ENCODE assay signal across 8 mouse cellular contexts in genomic region chr1:134361195-134361856, GRCm38 (mm10). TPM values are rescaled to one million over a fixed set of nuclear protein-coding genes. Genes with fewer than 3 reads are reported as not detected.
DNase-seq lines count a peak whose midpoint lies in the region; ATAC-seq and TF ChIP-seq lines count a peak whose summit lies in the region.

No protein-coding gene starts in this region.

- DNase-seq in right cerebral cortex, adult 18-20 months, result peak; percentile 34
- no peak for DNase-seq in right cerebral cortex, adult 2 months (ENCODE audit: low spot score in 2 of 2)
- DNase-seq in hindbrain, postnatal 0 days (ENCODE audit: low spot score), result no peak
- no peak for DNase-seq in midbrain, embryonic 11.5 days (ENCODE audit: low spot score, missing footprints)
- no peak for DNase-seq in layer of hippocampus, adult 9-10 months (ENCODE audit: low spot score)
- no peak for DNase-seq in thymus, postnatal 36 days
- no peak for DNase-seq in urinary bladder, postnatal 14 days (ENCODE audit: low spot score)

- ATAC-seq in hindbrain, postnatal 0 days, result peak; percentile 84
- peak; percentile 91 for ATAC-seq in midbrain, embryonic 11.5 days (ENCODE audit: low FRiP score)

- TF ChIP-seq CTCF in cortical plate, adult 2 months (IDR thresholded peaks at IDR 0.05; ENCODE audit: extremely low read depth, insufficient read depth, low read length), result no peak
- no peak for TF ChIP-seq CTCF in hindbrain, postnatal 0 days (IDR thresholded peaks at IDR 0.05; ENCODE audit: low read depth)

- H3K4me3 ChIP-seq in cortical plate, adult 2 months (ENCODE audit: insufficient read depth, low read length), result peak overlapping the region; percentile 47
- H3K4me3 ChIP-seq in hindbrain, postnatal 0 days (ENCODE audit: low read length), result peak overlapping the region; percentile 80
- H3K4me3 ChIP-seq in midbrain, embryonic 11.5 days (ENCODE audit: low read depth, low read length), result peak overlapping the region; percentile 91

- 2% methylated on average over 39 of the region's 44 CpGs for WGBS in hindbrain, postnatal 0 days
- WGBS in midbrain, embryonic 11.5 days, result 2% methylated on average over 44 of the region's 44 CpGs

- H3K27me3 ChIP-seq in hindbrain, postnatal 0 days (ENCODE audit: insufficient read depth, low read length), result no peaks in the 10 kb centered on the region
- no peaks in the 10 kb centered on the region for H3K27me3 ChIP-seq in midbrain, embryonic 11.5 days (ENCODE audit: control insufficient read depth, insufficient read depth, low read length)

- peaks cover 11% of the 10 kb centered on the region; the same call in 1 of the 2 replicates for H3K36me3 ChIP-seq in hindbrain, postnatal 0 days (ENCODE audit: insufficient read depth, low read length)
- peaks cover 9% of the 10 kb centered on the region; the same call in 1 of the 2 replicates for H3K36me3 ChIP-seq in midbrain, embryonic 11.5 days (ENCODE audit: control insufficient read depth, insufficient read depth, low read length)

- H3K9ac ChIP-seq in hindbrain, postnatal 0 days (replicated peaks; ENCODE audit: low read length), result peak overlapping the region; percentile 98
- peak overlapping the region; percentile 92 for H3K9ac ChIP-seq in midbrain, embryonic 11.5 days (ENCODE audit: low read length)

- no peaks in the 10 kb centered on the region for H3K9me3 ChIP-seq in hindbrain, postnatal 0 days (ENCODE audit: low read length)
- no peaks in the 10 kb centered on the region for H3K9me3 ChIP-seq in midbrain, embryonic 11.5 days (ENCODE audit: control insufficient read depth, low read length)

- peak overlapping the region; percentile 63 for H3K4me2 ChIP-seq in hindbrain, postnatal 0 days (ENCODE audit: low read depth, low read length)
- H3K4me2 ChIP-seq in midbrain, embryonic 11.5 days, result peak overlapping the region; percentile 58

- no peak for TF ChIP-seq POLR2A in cortical plate, adult 2 months (IDR thresholded peaks at IDR 0.05; ENCODE audit: extremely low read depth, insufficient read depth, low read length)

- H3K27ac ChIP-seq in cortical plate, adult 2 months (ENCODE audit: insufficient read depth, low read length), result no peak overlapping the region
- H3K27ac ChIP-seq in hindbrain, postnatal 0 days, result peak overlapping the region; percentile 90
- H3K27ac ChIP-seq in midbrain, embryonic 11.5 days (ENCODE audit: low read depth, low read length), result peak overlapping the region; percentile 61; the same call in 1 of the 2 replicates

- 0 out of 2 replicates have a peak, but pooled peaks cover 1% of the 10 kb centered on the region for H3K4me1 ChIP-seq in cortical plate, adult 2 months (ENCODE audit: control insufficient read depth, insufficient read depth, low read length)
- H3K4me1 ChIP-seq in hindbrain, postnatal 0 days (ENCODE audit: insufficient read depth, low read length), result peaks cover 12% of the 10 kb centered on the region
- peaks cover 7% of the 10 kb centered on the region for H3K4me1 ChIP-seq in midbrain, embryonic 11.5 days (ENCODE audit: control insufficient read depth, insufficient read depth, low read length)

RNA-seq across cellular contexts. Expression of gene Tmem183a, which starts 0.5 kb away (rescaled TPM):
- polyA plus RNA-seq in cortical plate, adult 2 months (2012; rRNA removed), result 56.2 and 62.5 TPM in 2 replicates
- 189 and 200 TPM in 2 replicates for total RNA-seq in hindbrain, postnatal 0 days (2014; rRNA removed)
- 100 and 106 TPM in 2 replicates for polyA plus RNA-seq in hindbrain, postnatal 0 days (2015; fragmentation: Nextera tagmentation; extraction: Ambion mirVana)
- polyA plus RNA-seq in midbrain, embryonic 11.5 days (2014; fragmentation: Nextera tagmentation; extraction: Ambion mirVana), result 128 and 137 TPM in 2 replicates

RNA-seq across cellular contexts. Expression of gene 4933406M09Rik, which starts 24.4 kb away (rescaled TPM):
- polyA plus RNA-seq in cortical plate, adult 2 months (2012; rRNA removed), result not detected in 2 replicates
- total RNA-seq in hindbrain, postnatal 0 days (2014; rRNA removed), result not detected in 2 replicates
- polyA plus RNA-seq in hindbrain, postnatal 0 days (2015; fragmentation: Nextera tagmentation; extraction: Ambion mirVana), result not detected in 2 replicates
- not detected in 2 replicates for polyA plus RNA-seq in midbrain, embryonic 11.5 days (2014; fragmentation: Nextera tagmentation; extraction: Ambion mirVana)

RNA-seq across cellular contexts. Expression of gene Ppfia4, which starts 28.6 kb away (rescaled TPM):
- 52.6 and 59.5 TPM in 2 replicates for polyA plus RNA-seq in cortical plate, adult 2 months (2012; rRNA removed)
- total RNA-seq in hindbrain, postnatal 0 days (2014; rRNA removed), result 42.7 and 46.5 TPM in 2 replicates
- polyA plus RNA-seq in hindbrain, postnatal 0 days (2015; fragmentation: Nextera tagmentation; extraction: Ambion mirVana), result 30.6 and 31.6 TPM in 2 replicates
- polyA plus RNA-seq in midbrain, embryonic 11.5 days (2014; fragmentation: Nextera tagmentation; extraction: Ambion mirVana), result 1.9 and 2.6 TPM in 2 replicates

RNA-seq across cellular contexts. Expression of gene Cyb5r1, which starts 44.0 kb away (rescaled TPM):
- 14.3 and 15.4 TPM in 2 replicates for polyA plus RNA-seq in cortical plate, adult 2 months (2012; rRNA removed)
- 5.6 and 10.8 TPM in 2 replicates for total RNA-seq in hindbrain, postnatal 0 days (2014; rRNA removed)
- polyA plus RNA-seq in hindbrain, postnatal 0 days (2015; fragmentation: Nextera tagmentation; extraction: Ambion mirVana), result 11.2 and 11.3 TPM in 2 replicates
- 17.5 and 19.3 TPM in 2 replicates for polyA plus RNA-seq in midbrain, embryonic 11.5 days (2014; fragmentation: Nextera tagmentation; extraction: Ambion mirVana)

RNA-seq across cellular contexts. Expression of gene Adipor1, which starts 53.9 kb away (rescaled TPM):
- 59.2 and 59.7 TPM in 2 replicates for polyA plus RNA-seq in cortical plate, adult 2 months (2012; rRNA removed)
- 115 and 120 TPM in 2 replicates for total RNA-seq in hindbrain, postnatal 0 days (2014; rRNA removed)
- 79.7 and 81.2 TPM in 2 replicates for polyA plus RNA-seq in hindbrain, postnatal 0 days (2015; fragmentation: Nextera tagmentation; extraction: Ambion mirVana)
- 76.7 and 81.5 TPM in 2 replicates for polyA plus RNA-seq in midbrain, embryonic 11.5 days (2014; fragmentation: Nextera tagmentation; extraction: Ambion mirVana)
